In the genomic region with DNA sequence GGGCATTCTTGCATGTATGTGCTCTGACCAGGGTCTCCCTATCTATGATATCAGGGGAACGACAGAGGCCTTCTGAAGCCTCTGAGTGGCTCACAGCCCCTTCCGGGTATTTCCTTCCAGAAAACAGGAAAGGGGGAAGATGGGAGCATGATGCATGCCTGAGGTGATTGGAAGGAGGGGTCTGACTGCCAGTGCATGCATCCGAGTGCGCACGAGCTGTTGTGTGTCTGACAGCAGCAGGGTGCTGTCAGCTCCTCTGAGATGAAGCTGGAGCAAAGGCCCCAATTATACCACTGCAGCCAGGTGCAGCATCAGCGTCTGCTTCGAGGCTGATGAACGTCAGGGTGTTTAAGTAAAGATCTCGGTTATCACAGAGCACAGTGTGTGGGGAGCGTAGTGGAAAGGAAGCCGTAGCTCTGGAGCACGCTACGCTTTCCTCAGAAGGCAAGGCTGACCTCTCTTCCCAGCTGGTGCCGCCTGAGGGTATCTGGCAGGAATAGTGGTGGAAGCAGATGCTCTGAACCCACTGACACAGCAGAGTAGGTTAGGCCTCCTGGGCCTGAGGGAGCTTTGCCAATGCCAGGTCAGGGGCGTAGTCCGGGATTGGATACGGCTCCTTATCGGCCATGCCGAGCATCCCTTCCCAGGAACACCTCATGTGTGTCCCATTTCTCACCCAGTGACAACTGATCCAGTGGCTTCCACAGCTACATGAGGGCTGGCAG, we compare ENCODE assay signal across 16 mouse cellular contexts. TPM values are rescaled to one million over a fixed set of nuclear protein-coding genes. Genes with fewer than 3 reads are reported as not detected.
DNase-seq lines count a peak whose midpoint lies in the region; ATAC-seq lines count a peak whose summit lies in the region.
"Had no signal": no experiment of that assay in that cellular context is flagged by ENCODE, and none has a peak within 500 bp of the region (broad histone marks: within the 10 kb centered on the region; RNA-seq: fewer than 3 reads in every experiment).

No protein-coding gene starts in this region.

- DNase-seq in cerebellum, adult 11 months: peak; percentile 56
- DNase-seq in cerebellum, adult 8-10 months: no peak
- peak; percentile 62 for DNase-seq in retina, postnatal 1 day
- DNase-seq in retina, embryonic 14.5 days (ENCODE audit: low spot score): no peak
- no peak for DNase-seq in limb, embryonic 10.5 days (ENCODE audit: low spot score)
- DNase-seq in right cerebral cortex, postnatal 10 days (ENCODE audit: low spot score in 2 of 2): no peak
- DNase-seq in lung, postnatal 36 days: no peak

- 80% methylated on average over 19 of the region's 19 CpGs for WGBS in limb, embryonic 10.5 days

- 0 out of 2 replicates have a peak overlapping the region, but pooled peaks have one; percentile 37 for H3K27ac ChIP-seq in limb, embryonic 10.5 days
- H3K27ac ChIP-seq: embryonic facial prominence, embryonic 12.5 days; macrophage; neural tube, embryonic 12.5 days had no signal

- peaks cover 40% of the 10 kb centered on the region for H3K4me1 ChIP-seq in limb, embryonic 10.5 days
- H3K4me1 ChIP-seq: embryonic facial prominence, embryonic 12.5 days had no signal

- 0 out of 2 replicates have a peak, but pooled peaks cover 5% of the 10 kb centered on the region for H3K36me3 ChIP-seq in limb, embryonic 10.5 days
- H3K36me3 ChIP-seq: embryonic facial prominence, embryonic 12.5 days had no signal

- no peaks in the 10 kb centered on the region for H3K27me3 ChIP-seq in limb, embryonic 10.5 days (ENCODE audit: low read depth, poor library complexity, severe bottlenecking)
- H3K27me3 ChIP-seq: embryonic facial prominence, embryonic 12.5 days; neural tube, embryonic 12.5 days had no signal

- H3K9me3 ChIP-seq in limb, embryonic 10.5 days (replicated peaks): no peaks in the 10 kb centered on the region
- H3K9me3 ChIP-seq: embryonic facial prominence, embryonic 12.5 days; neural tube, embryonic 12.5 days had no signal

- no peak for ATAC-seq in monocyte, adult 5-6 weeks (replicated peaks; ENCODE audit: insufficient number of reproducible peaks, low FRiP score, low TSS enrichment, poor library complexity, severe bottlenecking)
- ATAC-seq: intestine, embryonic 16.5 days had no signal

- H3K4me3 ChIP-seq in limb, embryonic 10.5 days: no peak overlapping the region
- H3K4me3 ChIP-seq: embryonic facial prominence, embryonic 12.5 days; neural tube, embryonic 12.5 days had no signal

RNA-seq across cellular contexts. Expression of a gene that starts 17.2 kb away (rescaled TPM):
- polyA plus RNA-seq in limb, embryonic 10.5 days (2016; fragmentation: Nextera tagmentation; extraction: Ambion mirVana): 285 and 308 TPM in 2 replicates
- total RNA-seq in monocyte, adult 5-6 weeks (2017): 30.5 to 53.3 TPM (median 49.7 TPM) in 3 replicates

RNA-seq across cellular contexts. Expression of a gene that starts 17.3 kb away (rescaled TPM):
- polyA plus RNA-seq in limb, embryonic 10.5 days (2016; fragmentation: Nextera tagmentation; extraction: Ambion mirVana): 4.0 and 5.7 TPM in 2 replicates
- total RNA-seq in monocyte, adult 5-6 weeks (2017): 9.9 to 15.0 TPM (median 12.4 TPM) in 3 replicates

RNA-seq across cellular contexts. Expression of a gene that starts 17.5 kb away (rescaled TPM):
- 49.4 and 51.5 TPM in 2 replicates for polyA plus RNA-seq in limb, embryonic 10.5 days (2016; fragmentation: Nextera tagmentation; extraction: Ambion mirVana)
- 19.5 to 35.7 TPM (median 20.3 TPM) in 3 replicates for total RNA-seq in monocyte, adult 5-6 weeks (2017)

RNA-seq across cellular contexts. Expression of a gene that starts 26.1 kb away (rescaled TPM):
- polyA plus RNA-seq in limb, embryonic 10.5 days (2016; fragmentation: Nextera tagmentation; extraction: Ambion mirVana): 68.9 and 75.6 TPM in 2 replicates
- 11.1 to 24.4 TPM (median 12.4 TPM) in 3 replicates for total RNA-seq in monocyte, adult 5-6 weeks (2017)

RNA-seq across cellular contexts. Expression of a gene that starts 28.6 kb away (rescaled TPM):
- not detected in 2 replicates for polyA plus RNA-seq in limb, embryonic 10.5 days (2016; fragmentation: Nextera tagmentation; extraction: Ambion mirVana)
- total RNA-seq in monocyte, adult 5-6 weeks (2017): not detected in 3 replicates
- total RNA-seq: ES-E14; left cerebral cortex, postnatal 36 days had no signal
- polyA plus RNA-seq: embryonic facial prominence, embryonic 12.5 days; heart, embryonic 14.5 days; intestine, embryonic 16.5 days; macrophage; neural tube, embryonic 12.5 days; stomach, embryonic 16.5 days had no signal

Comparison
In these comparisons a context has a peak if more than half of its experiments do, and no peak if none do; other contexts are left out.
1. DNase-seq: peak in cerebellum, adult 11 months (single experiment) and retina, postnatal 1 day (single experiment); none in cerebellum, adult 8-10 months (single experiment), retina, embryonic 14.5 days (single experiment), limb, embryonic 10.5 days (single experiment), right cerebral cortex, postnatal 10 days (0 of 2) and lung, postnatal 36 days (single experiment).